Mouse (Mus musculus) heart, adult 2 months (tissue): ENCODE measurements around the gene Shroom3.

ENCODE experiments used
- CTCF ChIP-seq: fragments of 200-600 bp; IDR thresholded peaks from 2 replicates; pipeline ENCODE4 v1.8.1; 2022; ENCODE audit warnings: antibody characterized with exemption, mild to moderate bottlenecking, moderate library complexity
- EP300 ChIP-seq: fragments of 200-500 bp; IDR thresholded peaks from 2 replicates; pipeline ENCODE4 v1.6.1; 2011; ENCODE audit warnings: low read depth, low read length, control low read depth; ENCODE audit not compliant: insufficient read depth
- POLR2A ChIP-seq: fragments of 200-500 bp; IDR thresholded peaks from 2 replicates; pipeline ENCODE4 v1.6.1; 2011; ENCODE audit warnings: mild to moderate bottlenecking, low read depth, low read length, control low read depth; ENCODE audit not compliant: insufficient read depth

DNA sequence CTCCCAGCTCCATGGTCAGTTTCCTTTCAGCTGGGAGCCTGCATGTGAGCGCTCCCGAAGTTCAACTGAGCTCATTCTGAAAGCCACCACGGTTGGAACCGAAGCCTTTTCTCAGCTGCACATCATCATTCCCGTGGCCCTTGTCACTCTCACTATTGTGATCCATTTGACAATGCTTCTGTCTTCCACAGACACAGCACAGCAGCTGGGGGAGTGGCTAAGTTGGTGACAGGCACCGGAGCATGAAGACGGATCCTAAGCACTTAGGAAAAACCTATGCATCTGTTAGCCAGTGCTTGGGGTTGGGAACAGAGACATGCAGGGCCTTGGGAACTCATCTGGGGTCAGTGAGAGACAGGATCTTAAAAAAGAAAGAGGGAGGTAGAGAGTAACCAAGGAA is 121.1 kb downstream of the Shroom3 start:
- TF ChIP-seq CTCF (no peak), POLR2A (no peak), EP300 (no peak)
